Mouse (Mus musculus): ENCODE results near the gene Gprin2. TPM values are rescaled to one million over a fixed set of nuclear protein-coding genes. Genes with fewer than 3 reads are reported as not detected.
A peak's percentile ranks its signal among the peaks of the same experiment; 100 is the strongest.

Gene Gprin2
- polyA plus RNA-seq, 1 experiment from 2014 or later: 1.2 TPM

- no peak overlapping the region for H3K4me3 ChIP-seq
- no peaks in the 10 kb centered on the region for H3K4me1 ChIP-seq (replicated peaks)
- no peak for DNase-seq (ENCODE audit: low spot score)
- H3K9me3 ChIP-seq: no peaks in the 10 kb centered on the region
- 71% methylated on average over 7 of the region's 7 CpGs for WGBS
- no peaks in the 10 kb centered on the region for H3K36me3 ChIP-seq
- H3K27ac ChIP-seq: no peak overlapping the region
- H3K27me3 ChIP-seq (ENCODE audit: insufficient read depth, poor library complexity, severe bottlenecking): 0 out of 2 replicates have a peak, but pooled peaks cover 7% of the 10 kb centered on the region
These were observed 11.1 kb downstream of the Gprin2 start for GRCm38 (mm10) chr14:34190361-34190760.

GRCm38 (mm10) chr14:34188629-34189028 is 12.8 kb downstream of the Gprin2 start:
- Histone ChIP-seq H3K4me3 (no peak overlapping the region), H3K27me3 (ENCODE audit: insufficient read depth, poor library complexity, severe bottlenecking) (no peaks in the 10 kb centered on the region), H3K27ac (no peak overlapping the region), H3K9me3 (no peaks in the 10 kb centered on the region), H3K36me3 (no peaks in the 10 kb centered on the region), H3K4me1 (replicated peaks) (no peaks in the 10 kb centered on the region)
- peak; percentile 27 for DNase-seq (ENCODE audit: low spot score)
- 59% methylated on average over 5 of the region's 5 CpGs for WGBS

DNA sequence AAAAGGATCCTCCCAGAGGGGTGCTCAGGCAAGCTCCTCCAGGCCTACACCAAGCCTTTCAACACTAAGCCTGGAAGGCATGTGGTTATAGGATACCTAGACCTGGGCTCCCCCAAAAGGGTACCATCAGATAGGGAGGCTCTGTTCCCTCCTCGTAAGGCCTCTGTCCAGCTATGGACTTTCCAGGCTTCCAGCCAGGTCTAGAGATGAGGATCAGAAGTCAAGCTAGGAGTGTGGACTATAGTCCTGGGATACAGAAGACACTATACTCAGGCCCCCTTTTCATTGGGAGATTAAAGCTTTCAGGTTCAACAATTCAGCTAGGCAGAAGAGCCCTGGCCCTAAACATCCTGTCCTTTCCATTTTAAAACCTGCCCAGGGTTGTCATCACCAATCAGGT is 18.4 kb downstream of the Gprin2 start:
- H3K27ac ChIP-seq: no peak overlapping the region
- 0 out of 2 replicates have a peak, but pooled peaks cover 10% of the 10 kb centered on the region for H3K9me3 ChIP-seq
- 94% methylated on average over 1 of the region's 1 CpGs for WGBS
- no peaks in the 10 kb centered on the region for H3K36me3 ChIP-seq
- no peaks in the 10 kb centered on the region for H3K4me1 ChIP-seq (replicated peaks)
- no peak for DNase-seq (ENCODE audit: low spot score)
- no peak overlapping the region for H3K4me3 ChIP-seq
- H3K27me3 ChIP-seq (ENCODE audit: insufficient read depth, poor library complexity, severe bottlenecking): no peaks in the 10 kb centered on the region

DNA sequence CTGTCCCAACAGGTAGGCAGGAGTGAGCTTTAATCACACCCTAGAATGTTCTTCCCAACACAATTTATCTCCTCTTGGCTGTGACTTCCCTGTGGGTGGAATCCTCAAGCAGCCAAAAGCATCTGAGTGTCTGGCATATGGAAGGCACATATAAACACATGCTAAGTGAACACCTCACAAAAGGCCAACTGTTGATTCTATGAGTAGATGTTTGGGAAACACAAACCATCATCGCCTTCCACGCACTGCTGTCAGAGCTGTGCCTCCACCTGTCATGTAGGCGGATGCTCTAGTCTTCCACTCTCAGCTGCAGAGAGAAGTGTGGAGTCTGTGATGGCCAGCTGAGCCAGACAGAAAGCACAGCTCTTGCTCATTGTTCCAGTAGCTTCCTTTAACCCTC is 22.1 kb downstream of the Gprin2 start:
- WGBS: 93% methylated on average over 3 of the region's 3 CpGs
- Histone ChIP-seq H3K27ac (no peak overlapping the region), H3K9me3 (0 out of 2 replicates have a peak, but pooled peaks cover 10% of the 10 kb centered on the region), H3K36me3 (no peaks in the 10 kb centered on the region), H3K4me1 (replicated peaks) (no peaks in the 10 kb centered on the region), H3K27me3 (ENCODE audit: insufficient read depth, poor library complexity, severe bottlenecking) (no peaks in the 10 kb centered on the region), H3K4me3 (no peak overlapping the region)
- no peak for DNase-seq (ENCODE audit: low spot score)

- WGBS: 92% methylated on average over 3 of the region's 3 CpGs
- Histone ChIP-seq H3K27ac (no peak overlapping the region), H3K9me3 (no peaks in the 10 kb centered on the region), H3K36me3 (no peaks in the 10 kb centered on the region), H3K27me3 (ENCODE audit: insufficient read depth, poor library complexity, severe bottlenecking) (no peaks in the 10 kb centered on the region), H3K4me1 (replicated peaks) (no peaks in the 10 kb centered on the region), H3K4me3 (no peak overlapping the region)
- DNase-seq (ENCODE audit: low spot score): no peak
These were observed 30.3 kb downstream of the Gprin2 start for GRCm38 (mm10) chr14:34171107-34171506.

- no peak for DNase-seq (ENCODE audit: low spot score)
- 66% methylated on average over 12 of the region's 12 CpGs for WGBS
- peaks cover 19% of the 10 kb centered on the region for H3K4me1 ChIP-seq (replicated peaks)
- H3K4me3 ChIP-seq: no peak overlapping the region
- H3K9me3 ChIP-seq: no peaks in the 10 kb centered on the region
- H3K36me3 ChIP-seq: no peaks in the 10 kb centered on the region
- H3K27me3 ChIP-seq (ENCODE audit: insufficient read depth, poor library complexity, severe bottlenecking): peaks cover 11% of the 10 kb centered on the region; the same call in 1 of the 2 replicates
- H3K27ac ChIP-seq: no peak overlapping the region
These were observed 45.7 kb downstream of the Gprin2 start for GRCm38 (mm10) chr14:34155752-34156151.

- no peak overlapping the region for H3K4me3 ChIP-seq
- H3K9me3 ChIP-seq: no peaks in the 10 kb centered on the region
- DNase-seq (ENCODE audit: low spot score): peak; percentile 46
- peaks cover 11% of the 10 kb centered on the region; the same call in 1 of the 2 replicates for H3K27me3 ChIP-seq (ENCODE audit: insufficient read depth, poor library complexity, severe bottlenecking)
- 61% methylated on average over 9 of the region's 9 CpGs for WGBS
- H3K36me3 ChIP-seq: no peaks in the 10 kb centered on the region
- no peak overlapping the region for H3K27ac ChIP-seq
- H3K4me1 ChIP-seq (replicated peaks): peaks cover 19% of the 10 kb centered on the region
These were observed 46.7 kb downstream of the Gprin2 start for GRCm38 (mm10) chr14:34154601-34155337.

GRCm38 (mm10) chr14:34152342-34152741 is 49.1 kb downstream of the Gprin2 start, which contains the start of gene Npy4r:
TSS of gene Npy4r (minus strand) at chr14:34152489.
- Histone ChIP-seq H3K4me3 (no peak within 1 kb of the TSS), H3K9me3 (no peaks in the 10 kb centered on the region), H3K36me3 (no peaks in the 10 kb centered on the region), H3K27ac (no peak within 1 kb of the TSS), H3K27me3 (ENCODE audit: insufficient read depth, poor library complexity, severe bottlenecking) (peaks cover 11% of the 10 kb centered on the region; the same call in 1 of the 2 replicates), H3K4me1 (replicated peaks) (peaks cover 19% of the 10 kb centered on the region)
- 18% methylated on average over 16 of the region's 16 CpGs for WGBS
- DNase-seq (ENCODE audit: low spot score): peak; percentile 27

GRCm38 (mm10) chr14:34142915-34143314 is 58.5 kb downstream of the Gprin2 start:
- no peaks in the 10 kb centered on the region for H3K36me3 ChIP-seq
- no peak overlapping the region for H3K4me3 ChIP-seq
- no peak for DNase-seq (ENCODE audit: low spot score)
- 93% methylated on average over 10 of the region's 10 CpGs for WGBS
- no peak overlapping the region for H3K27ac ChIP-seq
- H3K9me3 ChIP-seq: no peaks in the 10 kb centered on the region
- H3K27me3 ChIP-seq (ENCODE audit: insufficient read depth, poor library complexity, severe bottlenecking): no peaks in the 10 kb centered on the region
- no peaks in the 10 kb centered on the region for H3K4me1 ChIP-seq (replicated peaks)

DNA sequence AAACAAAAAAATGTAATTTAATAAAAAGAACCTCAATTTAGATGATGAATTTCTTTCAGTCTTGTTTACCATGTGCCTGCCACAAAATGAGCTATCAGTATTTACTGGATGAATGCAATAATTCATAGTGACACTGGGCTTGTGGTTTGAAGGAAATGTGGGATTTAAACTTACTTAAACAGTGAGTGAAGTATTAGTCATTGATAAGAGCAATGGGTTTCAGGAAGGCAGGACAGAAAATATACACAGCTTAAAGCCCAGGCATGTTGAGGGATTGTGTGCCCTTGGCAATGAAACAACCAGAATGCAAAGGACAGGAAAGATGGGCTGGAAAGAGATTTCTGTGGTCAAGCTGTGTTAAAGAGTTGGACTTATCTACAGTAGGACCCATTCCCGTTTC is 59.1 kb downstream of the Gprin2 start:
- H3K4me3 ChIP-seq: no peak overlapping the region
- no peaks in the 10 kb centered on the region for H3K27me3 ChIP-seq (ENCODE audit: insufficient read depth, poor library complexity, severe bottlenecking)
- H3K27ac ChIP-seq: no peak overlapping the region
- no peak for DNase-seq (ENCODE audit: low spot score)
- H3K36me3 ChIP-seq: no peaks in the 10 kb centered on the region
- 72% methylated on average over 1 of the region's 1 CpGs for WGBS
- no peaks in the 10 kb centered on the region for H3K9me3 ChIP-seq
- no peaks in the 10 kb centered on the region for H3K4me1 ChIP-seq (replicated peaks)

DNA sequence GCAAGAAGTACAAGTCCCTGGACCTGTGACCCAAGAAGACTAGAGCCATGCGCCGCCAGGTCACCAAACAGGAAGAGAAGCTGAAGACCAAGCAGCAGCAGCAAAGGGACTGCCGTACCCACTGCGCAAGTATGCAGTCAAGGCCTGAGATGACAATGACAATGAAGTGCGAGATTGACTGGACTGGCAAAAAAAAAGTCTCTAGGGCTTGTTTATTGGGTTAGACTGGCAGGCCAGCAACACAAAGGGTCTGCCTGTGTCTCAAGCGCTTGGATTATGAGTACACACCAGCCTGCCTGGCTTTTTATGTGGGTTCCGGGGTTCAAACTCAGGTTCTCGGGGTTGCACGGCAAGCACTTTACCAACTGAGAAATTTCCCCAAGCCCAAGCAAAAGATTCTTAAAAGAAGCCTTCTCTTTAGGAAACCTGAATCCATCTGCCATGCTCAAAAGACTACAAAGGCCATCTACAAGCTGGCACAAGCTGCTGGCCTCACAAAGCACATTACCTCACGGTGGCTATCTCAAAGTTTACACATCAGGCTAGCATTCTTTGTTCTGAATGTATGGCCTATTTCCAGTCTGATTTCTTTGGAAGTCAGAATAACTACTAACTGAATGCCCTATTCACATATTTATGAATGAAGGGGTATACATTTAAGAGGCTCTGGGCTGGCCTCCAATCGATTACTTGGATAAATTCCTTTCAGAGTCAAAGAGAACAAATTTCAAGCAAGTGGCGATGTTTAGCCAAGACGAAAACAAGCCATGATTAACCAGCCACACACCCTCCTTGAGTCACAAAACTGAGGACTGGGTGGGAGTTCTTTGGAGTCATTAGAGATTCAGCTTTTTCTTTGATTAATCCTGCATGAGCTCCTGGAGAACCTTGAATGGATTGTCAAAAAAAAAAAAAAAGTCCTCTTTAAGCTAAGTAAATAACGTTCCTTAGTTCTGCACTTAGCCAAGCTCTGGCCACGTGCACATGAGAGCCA is 61.5 kb downstream of the Gprin2 start:
- no peaks in the 10 kb centered on the region for H3K27me3 ChIP-seq (ENCODE audit: insufficient read depth, poor library complexity, severe bottlenecking)
- H3K9me3 ChIP-seq: no peaks in the 10 kb centered on the region
- no peaks in the 10 kb centered on the region for H3K4me1 ChIP-seq (replicated peaks)
- H3K27ac ChIP-seq: no peak overlapping the region
- H3K4me3 ChIP-seq: no peak overlapping the region
- 86% methylated on average over 15 of the region's 15 CpGs for WGBS
- no peaks in the 10 kb centered on the region for H3K36me3 ChIP-seq
- no peak for DNase-seq (ENCODE audit: low spot score)

Data from hindbrain, embryonic 10.5 days (tissue).